Mouse (Mus musculus) large intestine, adult 2 months (tissue): ENCODE measurements around the gene Foxe1. TPM values are rescaled to one million over a fixed set of nuclear protein-coding genes. Genes with fewer than 3 reads are reported as not detected.

Source experiments
- DNase-seq: peaks from one replicate; pipeline ENCODE4 v3.0.0-alpha.2; 2012; ENCODE audit warnings: low read depth, low spot score
- WGBS: fragments of 180-500 bp; shearing (Covaris S2); methylation state at CpG from one replicate; pipeline ENCODE4 v1.1.7; 2018; 5-methylcytosine and 5-hydroxymethylcytosine counted together
- polyA plus RNA-seq: library from polyadenylated mRNA; depleted of rRNA; stranded (reverse); fragments of >200 nt; gene quantifications from 2 replicates; pipeline ENCODE4 v1.2.3, GENCODE M21; 2012; rRNA removed

The Foxe1 gene
- polyA plus RNA-seq, 1 experiment: not detected

DNA sequence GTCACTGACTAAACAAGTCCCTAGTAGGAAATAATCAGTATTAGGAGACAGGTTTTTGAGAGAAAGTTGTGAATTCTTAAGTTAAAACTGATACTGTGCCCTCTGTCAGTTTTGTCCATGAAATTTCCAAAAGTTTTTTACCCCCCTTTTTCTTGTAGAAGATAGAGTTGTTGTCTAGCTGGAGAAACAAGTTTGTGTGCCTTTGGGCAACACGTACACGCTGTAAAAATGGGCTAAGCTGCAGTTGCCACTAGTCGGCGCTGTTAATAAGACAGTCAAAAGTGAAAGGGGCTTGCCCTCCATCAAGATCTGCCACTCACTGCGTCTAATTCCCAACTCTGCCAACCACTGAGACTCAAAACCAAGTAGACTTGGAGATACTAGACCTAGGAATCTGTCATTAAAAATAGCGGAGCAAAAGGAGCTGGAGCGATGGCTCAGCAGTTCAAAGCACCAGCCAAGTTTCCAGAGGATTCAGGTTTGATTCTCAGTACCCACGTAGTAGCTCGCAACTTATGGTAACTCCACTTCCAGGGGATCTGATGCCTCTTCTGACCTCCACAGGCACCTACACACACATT lies 47.1 kb downstream of the Foxe1 start:
- 23% methylated on average over 9 of the region's 9 CpGs for WGBS
- peak; percentile 68 for DNase-seq

GRCm38 (mm10) chr4:46394388-46394787 lies 51.0 kb downstream of the Foxe1 start:
- DNase-seq: no peak
- 76% methylated on average over 2 of the region's 2 CpGs for WGBS

DNA sequence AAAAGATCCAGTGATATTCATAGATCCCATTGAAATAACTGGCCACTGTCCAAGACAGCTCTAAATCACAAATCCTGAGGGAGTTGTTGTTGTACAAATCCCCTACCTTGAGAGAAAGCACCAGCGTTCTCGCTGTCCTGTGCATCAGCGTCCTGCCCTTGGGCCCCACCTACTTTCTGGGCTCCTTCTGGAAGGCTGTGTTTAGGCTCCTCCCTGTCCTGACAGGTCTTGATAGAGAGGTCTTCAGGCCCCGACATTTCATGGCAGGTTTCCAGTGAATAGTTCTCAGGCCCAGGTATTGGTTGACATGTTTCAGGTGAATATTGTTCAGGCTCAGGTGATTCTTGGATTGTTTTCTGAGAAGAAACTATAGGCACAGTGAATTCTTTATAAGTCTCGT lies 52.3 kb downstream of the Foxe1 start:
- DNase-seq: no peak
- 23% methylated on average over 5 of the region's 5 CpGs for WGBS

Other genes starting within 250 kb of the Foxe1 start
- gene Ncbp1, start 205.0 kb upstream of the Foxe1 start, polyA plus RNA-seq: 19.0 and 20.7 TPM in 2 replicates
- gene Tstd2, start 204.9 kb upstream of the Foxe1 start, polyA plus RNA-seq: 11.0 and 15.0 TPM in 2 replicates
- gene Xpa, start 147.3 kb upstream of the Foxe1 start, polyA plus RNA-seq: 8.7 and 15.8 TPM in 2 replicates
- gene Trmo, start 45.8 kb downstream of the Foxe1 start, polyA plus RNA-seq: 4.4 and 5.3 TPM in 2 replicates
- gene Hemgn, start 69.9 kb downstream of the Foxe1 start, polyA plus RNA-seq: 0.05 TPM in 2 replicates
- 9.6 and 11.5 TPM in 2 replicates for gene Anp32b, start 107.3 kb downstream of the Foxe1 start, polyA plus RNA-seq
- gene Nans, start 145.6 kb downstream of the Foxe1 start, polyA plus RNA-seq: 72.6 and 86.8 TPM in 2 replicates
- 12.7 and 25.6 TPM in 2 replicates for gene Trim14, start 192.5 kb downstream of the Foxe1 start, polyA plus RNA-seq